Mouse (Mus musculus) kidney, embryonic 16.5 days (tissue): ENCODE data around the gene Grn. TPM values are rescaled to one million over a fixed set of nuclear protein-coding genes. Genes with fewer than 3 reads are reported as not detected.
A peak's percentile ranks its signal among the peaks of the same experiment; 100 is the strongest.

Experiments used
- ATAC-seq: fragments of 200-750 bp; cut with Nextera tagmentation; 2 replicates; pipeline ENCODE4 v1.8.0; 2017; ENCODE audit warnings: moderate TSS enrichment; ENCODE audit not compliant: low FRiP score, low TSS enrichment
- H3K27ac ChIP-seq: fragments of 300-500 bp; sonication (generic); 2 replicates; pipeline ENCODE4 v1.5.1; 2014; ENCODE audit warnings: low read length
- H3K27me3 ChIP-seq: fragments of 300-500 bp; sonication (generic); 2 replicates; pipeline ENCODE4 v1.6.1; 2014; ENCODE audit warnings: low read length, control low read depth, mixed read lengths; ENCODE audit not compliant: insufficient read depth
- H3K36me3 ChIP-seq: fragments of 300-500 bp; sonication (generic); 2 replicates; pipeline ENCODE4 v1.6.1; 2014; ENCODE audit warnings: low read length, control low read depth, mixed read lengths; ENCODE audit not compliant: insufficient read depth
- H3K4me1 ChIP-seq: fragments of 300-500 bp; sonication (generic); 2 replicates; pipeline ENCODE4 v1.6.1; 2014; ENCODE audit warnings: low read length, control low read depth, mixed read lengths; ENCODE audit not compliant: insufficient read depth
- H3K4me2 ChIP-seq: fragments of 300-500 bp; sonication (generic); replicated peaks from 2 replicates; pipeline ENCODE4 v1.6.1; 2014; ENCODE audit warnings: low read depth, low read length
- H3K4me3 ChIP-seq: fragments of 300-500 bp; sonication (generic); 2 replicates; pipeline ENCODE4 v1.5.1; 2014; ENCODE audit warnings: mild to moderate bottlenecking, low read length
- H3K9ac ChIP-seq: fragments of 300-500 bp; sonication (generic); replicated peaks from 2 replicates; pipeline ENCODE4 v1.6.1; 2014; ENCODE audit warnings: low read length
- H3K9me3 ChIP-seq: fragments of 300-500 bp; sonication (generic); 2 replicates; pipeline ENCODE4 v1.6.1; 2016; ENCODE audit warnings: low read length, control low read depth
- WGBS: fragments of 180-500 bp; shearing (Covaris S2); extraction: QIAGEN DNeasy Blood & Tissue Kit; methylation state at CpG from one replicate; pipeline ENCODE4 v1.1.7; 2014; 5-methylcytosine and 5-hydroxymethylcytosine counted together
- polyA plus RNA-seq: library from polyadenylated mRNA; unstranded; fragments of >200 nt; fragmentation: Nextera tagmentation; extraction: Ambion mirVana; gene quantifications from 2 replicates; pipeline ENCODE4 v1.2.1, GENCODE M21; 2015

Gene Grn
- polyA plus RNA-seq, 1 experiment from 2014 or later, result 208 TPM

DNA sequence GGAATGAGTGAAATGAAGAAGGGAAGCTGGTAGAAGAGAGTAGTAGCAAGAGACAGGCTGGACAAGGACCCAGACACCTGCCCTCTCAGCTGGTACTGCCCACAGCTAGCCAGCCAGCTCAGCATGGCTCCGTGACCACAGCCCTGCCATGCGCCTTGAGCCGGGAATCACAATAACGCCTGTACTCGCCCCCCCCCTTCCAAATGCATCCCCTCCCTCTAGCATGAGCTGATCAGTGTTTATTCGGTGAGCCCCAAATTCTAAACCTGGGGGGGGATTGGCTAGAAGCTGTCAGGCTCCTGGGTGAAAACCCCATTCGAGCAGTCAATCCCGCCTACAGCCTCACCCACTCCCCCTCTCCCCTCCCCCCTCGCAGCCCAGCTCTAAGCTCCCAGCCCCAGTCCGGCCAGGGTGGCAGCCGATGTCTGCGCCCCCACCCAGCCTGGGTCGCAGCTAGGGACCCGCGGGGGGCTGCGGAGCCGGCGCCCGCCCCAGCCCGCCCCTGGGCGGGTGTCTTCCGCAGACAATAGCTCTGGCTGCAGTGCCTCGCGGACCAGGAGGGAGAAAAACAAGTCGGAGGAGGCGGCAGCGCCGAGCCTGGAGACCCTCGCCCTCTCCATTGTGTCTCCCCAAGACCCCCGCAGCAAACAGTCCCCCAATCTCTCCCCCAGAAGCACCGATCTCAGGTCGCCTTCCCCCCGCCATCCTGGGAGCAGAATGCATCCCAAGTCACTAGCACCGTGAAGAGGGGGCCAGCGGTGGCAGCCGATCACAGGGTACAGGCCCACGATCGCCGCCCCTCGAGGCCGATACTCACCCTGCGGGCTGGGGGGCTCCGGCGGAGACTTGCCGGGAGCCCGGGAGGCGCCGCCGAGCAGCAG, 16.7 kb downstream of the Grn start:
- WGBS, result under 1% methylated on average over 49 of the region's 49 CpGs
- Histone ChIP-seq H3K9ac (peak overlapping the region; percentile 98), H3K27me3 (no peaks in the 10 kb centered on the region), H3K4me3 (peak overlapping the region; percentile 89), H3K4me1 (peaks cover 37% of the 10 kb centered on the region), H3K9me3 (no peaks in the 10 kb centered on the region), H3K4me2 (peak overlapping the region; percentile 80), H3K27ac (peak overlapping the region; percentile 91), H3K36me3 (peaks cover 10% of the 10 kb centered on the region)
- peak; percentile 42 for ATAC-seq

DNA sequence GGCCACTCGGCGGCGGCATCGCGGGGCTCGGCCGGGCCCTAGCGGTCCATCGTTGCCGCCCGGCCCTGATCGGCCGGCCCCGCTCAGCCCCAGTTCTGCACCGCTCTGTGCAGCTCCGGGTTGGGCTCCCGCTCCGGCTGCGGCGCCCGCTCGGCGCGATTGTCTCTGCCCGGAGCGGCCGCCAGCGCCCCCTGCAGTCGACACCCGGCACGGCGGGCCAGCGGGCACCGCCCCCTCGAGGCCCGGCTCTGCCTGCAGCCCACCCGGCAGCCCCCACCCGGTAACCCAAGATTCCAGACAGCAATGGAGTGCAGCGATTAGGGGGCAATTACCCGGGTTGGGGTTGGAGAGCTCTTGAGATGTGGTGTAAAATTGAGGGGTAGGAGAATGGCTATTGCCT, 17.4 kb downstream of the Grn start, which contains the start of gene Fam171a2:
Gene Fam171a2, minus strand, starts transcription at position 186 of the 400 bp plus-strand sequence.
- H3K9me3 ChIP-seq, result no peaks in the 10 kb centered on the region
- H3K4me3 ChIP-seq, result peak within 1 kb of the TSS; percentile 89
- ATAC-seq, result peak; percentile 75
- peak within 1 kb of the TSS; percentile 80 for H3K4me2 ChIP-seq
- peak within 1 kb of the TSS; percentile 98 for H3K9ac ChIP-seq
- H3K27ac ChIP-seq, result peak within 1 kb of the TSS; percentile 91
- WGBS, result under 1% methylated on average over 38 of the region's 40 CpGs
- peaks cover 5% of the 10 kb centered on the region; the same call in 1 of the 2 replicates for H3K36me3 ChIP-seq
- no peaks in the 10 kb centered on the region for H3K27me3 ChIP-seq
- peaks cover 37% of the 10 kb centered on the region for H3K4me1 ChIP-seq

GRCm38 (mm10) chr11:102448327-102448726, 18.2 kb downstream of the Grn start:
- no peaks in the 10 kb centered on the region for H3K36me3 ChIP-seq
- H3K27me3 ChIP-seq, result no peaks in the 10 kb centered on the region
- no peak overlapping the region for H3K4me3 ChIP-seq
- no peak overlapping the region; the same call in 1 of the 2 replicates for H3K4me2 ChIP-seq
- no peak overlapping the region for H3K9ac ChIP-seq
- H3K27ac ChIP-seq, result peak overlapping the region; percentile 91
- no peak for ATAC-seq
- no peaks in the 10 kb centered on the region for H3K9me3 ChIP-seq
- 14% methylated on average over 8 of the region's 8 CpGs for WGBS
- H3K4me1 ChIP-seq, result peaks cover 42% of the 10 kb centered on the region

GRCm38 (mm10) chr11:102449043-102450008, 19.2 kb downstream of the Grn start:
- H3K27me3 ChIP-seq, result no peaks in the 10 kb centered on the region
- H3K4me3 ChIP-seq, result no peak overlapping the region
- no peaks in the 10 kb centered on the region for H3K9me3 ChIP-seq
- no peaks in the 10 kb centered on the region for H3K36me3 ChIP-seq
- WGBS, result 42% methylated on average over 17 of the region's 17 CpGs
- no peak overlapping the region for H3K9ac ChIP-seq
- no peak for ATAC-seq
- 0 out of 2 replicates have a peak overlapping the region, but pooled peaks have one; percentile 1 for H3K4me2 ChIP-seq
- H3K4me1 ChIP-seq, result peaks cover 43% of the 10 kb centered on the region
- H3K27ac ChIP-seq, result peak overlapping the region; percentile 91

DNA sequence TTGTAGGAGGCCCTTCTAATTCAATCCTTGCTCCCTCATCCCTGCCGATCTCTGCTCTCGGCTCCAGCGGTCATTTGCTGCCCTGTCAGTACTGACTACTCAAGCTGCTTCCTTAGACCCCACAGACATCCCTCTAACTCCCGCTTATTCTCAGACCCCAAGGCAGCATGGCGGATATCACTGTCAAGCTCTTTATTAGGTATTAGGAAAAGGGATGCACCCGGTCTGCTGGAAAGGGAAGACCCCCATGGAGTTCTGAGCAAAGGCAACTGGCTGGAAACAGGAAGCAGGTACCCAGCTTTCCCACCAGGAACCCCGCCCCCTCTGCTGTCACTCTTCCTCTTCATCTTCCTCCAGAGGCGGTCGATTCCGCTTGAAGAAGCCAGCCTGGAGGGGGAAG, 23.0 kb downstream of the Grn start:
- Histone ChIP-seq H3K27ac (no peak overlapping the region), H3K4me1 (peaks cover 28% of the 10 kb centered on the region), H3K9me3 (no peaks in the 10 kb centered on the region), H3K36me3 (no peaks in the 10 kb centered on the region), H3K4me2 (no peak overlapping the region), H3K27me3 (no peaks in the 10 kb centered on the region), H3K9ac (no peak overlapping the region), H3K4me3 (no peak overlapping the region)
- WGBS, result 16% methylated on average over 10 of the region's 10 CpGs
- no peak for ATAC-seq

DNA sequence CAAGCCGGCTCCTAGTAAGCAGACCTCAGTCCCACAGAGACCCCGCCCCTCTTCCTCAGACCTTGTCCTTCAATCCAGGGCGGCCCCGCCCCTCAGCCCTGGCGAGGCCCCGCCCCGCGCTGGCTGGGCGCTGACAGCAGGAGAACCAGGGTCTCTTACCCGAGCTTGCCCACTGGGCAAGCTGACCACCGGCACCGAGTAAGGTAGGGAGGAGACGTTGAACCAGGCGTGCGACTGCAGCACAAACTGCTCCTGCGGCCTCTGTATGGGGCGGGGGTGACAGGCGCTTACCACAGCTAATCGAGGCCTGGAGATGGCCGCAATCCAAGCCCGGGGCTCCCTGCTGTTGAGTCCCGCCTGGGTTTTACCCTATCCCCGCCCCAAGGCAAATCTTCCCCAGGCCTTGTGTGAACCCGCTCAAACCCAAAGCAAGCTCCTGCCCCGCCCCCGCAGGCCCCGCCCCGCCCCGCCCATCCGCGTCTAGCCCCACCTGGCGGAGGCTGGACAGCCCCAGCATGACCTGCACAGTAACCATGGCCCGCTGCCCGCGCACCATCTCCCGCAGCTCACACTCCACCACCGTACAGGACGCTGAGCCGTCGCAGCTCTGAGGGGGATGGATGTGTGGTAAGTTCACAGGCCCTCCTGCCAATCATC, 25.8 kb downstream of the Grn start:
- under 1% methylated on average over 35 of the region's 40 CpGs for WGBS
- Histone ChIP-seq H3K4me3 (peak overlapping the region; percentile 62), H3K27ac (peak overlapping the region; percentile 90), H3K9me3 (no peaks in the 10 kb centered on the region), H3K4me1 (peaks cover 17% of the 10 kb centered on the region), H3K27me3 (no peaks in the 10 kb centered on the region), H3K9ac (peak overlapping the region; percentile 73), H3K4me2 (peak overlapping the region; percentile 98), H3K36me3 (no peaks in the 10 kb centered on the region)
- peak; percentile 92 for ATAC-seq

- no peak overlapping the region for H3K9ac ChIP-seq
- ATAC-seq, result no peak
- no peaks in the 10 kb centered on the region for H3K27me3 ChIP-seq
- no peak overlapping the region for H3K4me3 ChIP-seq
- no peaks in the 10 kb centered on the region for H3K9me3 ChIP-seq
- H3K4me2 ChIP-seq, result no peak overlapping the region
- H3K4me1 ChIP-seq, result peaks cover 1% of the 10 kb centered on the region
- WGBS, result 61% methylated on average over 16 of the region's 16 CpGs
- H3K36me3 ChIP-seq, result no peaks in the 10 kb centered on the region
- no peak overlapping the region for H3K27ac ChIP-seq
These were observed 30.4 kb downstream of the Grn start for GRCm38 (mm10) chr11:102460541-102460940.

GRCm38 (mm10) chr11:102461764-102462163, 31.6 kb downstream of the Grn start:
- no peaks in the 10 kb centered on the region for H3K9me3 ChIP-seq
- H3K27ac ChIP-seq, result no peak overlapping the region
- peaks cover 10% of the 10 kb centered on the region for H3K4me1 ChIP-seq
- H3K9ac ChIP-seq, result no peak overlapping the region
- H3K4me3 ChIP-seq, result no peak overlapping the region
- 80% methylated on average over 3 of the region's 3 CpGs for WGBS
- no peaks in the 10 kb centered on the region for H3K36me3 ChIP-seq
- H3K4me2 ChIP-seq, result no peak overlapping the region
- H3K27me3 ChIP-seq, result no peaks in the 10 kb centered on the region
- no peak for ATAC-seq

DNA sequence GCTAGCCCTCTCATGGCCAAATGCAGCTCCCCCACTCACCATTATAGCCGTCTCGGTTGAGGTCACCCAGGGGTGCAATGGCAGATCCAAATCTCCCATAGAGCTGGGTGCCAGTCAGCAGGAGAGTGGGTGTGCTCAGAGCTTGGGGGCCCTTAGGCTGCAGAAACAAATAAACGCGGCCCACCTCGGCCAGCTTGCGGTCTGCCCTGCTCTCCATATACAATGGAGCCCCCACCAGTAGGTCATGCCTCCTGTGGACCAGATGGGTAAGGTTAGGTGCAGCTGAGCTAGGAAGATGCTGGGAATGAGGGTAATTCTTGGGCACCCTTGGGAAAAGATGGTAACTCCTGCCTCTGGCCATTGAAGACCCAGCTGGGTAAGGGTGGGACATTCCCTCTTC, 34.8 kb downstream of the Grn start:
- Histone ChIP-seq H3K27ac (no peak overlapping the region), H3K4me3 (no peak overlapping the region), H3K9me3 (no peaks in the 10 kb centered on the region), H3K27me3 (no peaks in the 10 kb centered on the region), H3K36me3 (no peaks in the 10 kb centered on the region), H3K4me2 (no peak overlapping the region), H3K9ac (no peak overlapping the region), H3K4me1 (peaks cover 18% of the 10 kb centered on the region)
- 88% methylated on average over 6 of the region's 6 CpGs for WGBS
- no peak for ATAC-seq
